Mouse (Mus musculus): ENCODE measurements around the gene Rad51b. TPM values are rescaled to one million over a fixed set of nuclear protein-coding genes. Genes with fewer than 3 reads are reported as not detected.

Gene Rad51b
- polyA plus RNA-seq, 1 experiment from 2014 or later: 7.7 TPM

GRCm38 (mm10) chr12:79359404-79359803, 62.3 kb downstream of the Rad51b start:
- Histone ChIP-seq H3K36me3 (replicated peaks) (no peaks in the 10 kb centered on the region), H3K27ac (no peak overlapping the region), H3K9ac (no peak overlapping the region), H3K27me3 (no peaks in the 10 kb centered on the region), H3K4me2 (no peak overlapping the region), H3K4me1 (0 out of 2 replicates have a peak, but pooled peaks cover 2% of the 10 kb centered on the region), H3K9me3 (no peaks in the 10 kb centered on the region), H3K4me3 (replicated peaks) (no peak overlapping the region)
- WGBS: 99% methylated on average over 2 of the region's 2 CpGs
- no peak for ATAC-seq (ENCODE audit: low FRiP score)

- Histone ChIP-seq H3K4me3 (replicated peaks) (no peak overlapping the region), H3K4me2 (no peak overlapping the region), H3K36me3 (replicated peaks) (no peaks in the 10 kb centered on the region), H3K4me1 (0 out of 2 replicates have a peak, but pooled peaks cover 2% of the 10 kb centered on the region), H3K9me3 (0 out of 2 replicates have a peak, but pooled peaks cover 3% of the 10 kb centered on the region), H3K27ac (no peak overlapping the region), H3K27me3 (no peaks in the 10 kb centered on the region), H3K9ac (no peak overlapping the region)
- WGBS: 69% methylated on average over 1 of the region's 1 CpGs
- ATAC-seq (ENCODE audit: low FRiP score): no peak
These were observed 65.1 kb downstream of the Rad51b start for GRCm38 (mm10) chr12:79362219-79362618.

GRCm38 (mm10) chr12:79364284-79364683, 67.2 kb downstream of the Rad51b start:
- WGBS: 93% methylated on average over 2 of the region's 2 CpGs
- no peak for ATAC-seq (ENCODE audit: low FRiP score)
- H3K4me2 ChIP-seq: no peak overlapping the region
- H3K27ac ChIP-seq: no peak overlapping the region
- no peaks in the 10 kb centered on the region for H3K4me1 ChIP-seq
- no peaks in the 10 kb centered on the region for H3K36me3 ChIP-seq (replicated peaks)
- no peak overlapping the region for H3K4me3 ChIP-seq (replicated peaks)
- H3K9me3 ChIP-seq: 0 out of 2 replicates have a peak, but pooled peaks cover 3% of the 10 kb centered on the region
- no peak overlapping the region for H3K9ac ChIP-seq
- no peaks in the 10 kb centered on the region for H3K27me3 ChIP-seq

GRCm38 (mm10) chr12:79368818-79369217, 71.7 kb downstream of the Rad51b start:
- Histone ChIP-seq H3K27ac (no peak overlapping the region), H3K27me3 (no peaks in the 10 kb centered on the region), H3K9ac (no peak overlapping the region), H3K4me2 (no peak overlapping the region), H3K9me3 (0 out of 2 replicates have a peak, but pooled peaks cover 3% of the 10 kb centered on the region), H3K4me1 (no peaks in the 10 kb centered on the region), H3K36me3 (replicated peaks) (no peaks in the 10 kb centered on the region), H3K4me3 (replicated peaks) (no peak overlapping the region)
- WGBS: 96% methylated on average over 3 of the region's 3 CpGs
- no peak for ATAC-seq (ENCODE audit: low FRiP score)

GRCm38 (mm10) chr12:79369512-79370165, 72.6 kb downstream of the Rad51b start:
- H3K4me1 ChIP-seq: no peaks in the 10 kb centered on the region
- 82% methylated on average over 7 of the region's 7 CpGs for WGBS
- H3K27ac ChIP-seq: no peak overlapping the region
- no peak for ATAC-seq (ENCODE audit: low FRiP score)
- H3K36me3 ChIP-seq (replicated peaks): no peaks in the 10 kb centered on the region
- no peak overlapping the region for H3K4me3 ChIP-seq (replicated peaks)
- no peaks in the 10 kb centered on the region for H3K27me3 ChIP-seq
- H3K9me3 ChIP-seq: 0 out of 2 replicates have a peak, but pooled peaks cover 3% of the 10 kb centered on the region
- no peak overlapping the region for H3K9ac ChIP-seq
- H3K4me2 ChIP-seq: no peak overlapping the region

GRCm38 (mm10) chr12:79372697-79373096, 75.6 kb downstream of the Rad51b start:
- WGBS: 85% methylated on average over 5 of the region's 5 CpGs
- H3K9me3 ChIP-seq: no peaks in the 10 kb centered on the region
- no peak for ATAC-seq (ENCODE audit: low FRiP score)
- H3K27me3 ChIP-seq: no peaks in the 10 kb centered on the region
- no peaks in the 10 kb centered on the region for H3K4me1 ChIP-seq
- no peak overlapping the region for H3K27ac ChIP-seq
- no peak overlapping the region for H3K4me3 ChIP-seq (replicated peaks)
- no peak overlapping the region for H3K4me2 ChIP-seq
- H3K36me3 ChIP-seq (replicated peaks): no peaks in the 10 kb centered on the region
- H3K9ac ChIP-seq: no peak overlapping the region

- 91% methylated on average over 1 of the region's 1 CpGs for WGBS
- 0 out of 2 replicates have a peak, but pooled peaks cover 2% of the 10 kb centered on the region for H3K4me1 ChIP-seq
- no peak overlapping the region for H3K4me3 ChIP-seq (replicated peaks)
- H3K9me3 ChIP-seq: no peaks in the 10 kb centered on the region
- H3K9ac ChIP-seq: no peak overlapping the region
- H3K4me2 ChIP-seq: no peak overlapping the region
- no peak for ATAC-seq (ENCODE audit: low FRiP score)
- no peaks in the 10 kb centered on the region for H3K36me3 ChIP-seq (replicated peaks)
- no peaks in the 10 kb centered on the region for H3K27me3 ChIP-seq
- no peak overlapping the region for H3K27ac ChIP-seq
These were observed 80.3 kb downstream of the Rad51b start for GRCm38 (mm10) chr12:79377378-79377777.

GRCm38 (mm10) chr12:79377861-79378260, 80.8 kb downstream of the Rad51b start:
- H3K9me3 ChIP-seq: no peaks in the 10 kb centered on the region
- H3K27me3 ChIP-seq: no peaks in the 10 kb centered on the region
- no peak overlapping the region for H3K4me2 ChIP-seq
- no peak overlapping the region for H3K27ac ChIP-seq
- WGBS: 73% methylated on average over 4 of the region's 4 CpGs
- no peak overlapping the region for H3K9ac ChIP-seq
- ATAC-seq (ENCODE audit: low FRiP score): no peak
- H3K36me3 ChIP-seq (replicated peaks): no peaks in the 10 kb centered on the region
- 0 out of 2 replicates have a peak, but pooled peaks cover 3% of the 10 kb centered on the region for H3K4me1 ChIP-seq
- no peak overlapping the region for H3K4me3 ChIP-seq (replicated peaks)

GRCm38 (mm10) chr12:79380190-79380589, 83.1 kb downstream of the Rad51b start:
- no peak for ATAC-seq (ENCODE audit: low FRiP score)
- no peaks in the 10 kb centered on the region for H3K36me3 ChIP-seq (replicated peaks)
- H3K4me3 ChIP-seq (replicated peaks): no peak overlapping the region
- no peak overlapping the region for H3K9ac ChIP-seq
- H3K27ac ChIP-seq: no peak overlapping the region
- H3K27me3 ChIP-seq: no peaks in the 10 kb centered on the region
- 0 out of 2 replicates have a peak, but pooled peaks cover 3% of the 10 kb centered on the region for H3K4me1 ChIP-seq
- no peaks in the 10 kb centered on the region for H3K9me3 ChIP-seq
- 58% methylated on average over 1 of the region's 1 CpGs for WGBS
- H3K4me2 ChIP-seq: no peak overlapping the region

GRCm38 (mm10) chr12:79381489-79381888, 84.4 kb downstream of the Rad51b start:
- Histone ChIP-seq H3K4me2 (no peak overlapping the region), H3K9ac (no peak overlapping the region), H3K4me3 (replicated peaks) (no peak overlapping the region), H3K9me3 (no peaks in the 10 kb centered on the region), H3K36me3 (replicated peaks) (no peaks in the 10 kb centered on the region), H3K27ac (no peak overlapping the region), H3K27me3 (no peaks in the 10 kb centered on the region), H3K4me1 (0 out of 2 replicates have a peak, but pooled peaks cover 3% of the 10 kb centered on the region)
- ATAC-seq (ENCODE audit: low FRiP score): no peak
- 82% methylated on average over 3 of the region's 3 CpGs for WGBS

- Histone ChIP-seq H3K36me3 (replicated peaks) (no peaks in the 10 kb centered on the region), H3K4me1 (0 out of 2 replicates have a peak, but pooled peaks cover 3% of the 10 kb centered on the region), H3K4me2 (no peak overlapping the region), H3K4me3 (replicated peaks) (no peak overlapping the region), H3K9me3 (no peaks in the 10 kb centered on the region), H3K27me3 (no peaks in the 10 kb centered on the region), H3K27ac (no peak overlapping the region), H3K9ac (no peak overlapping the region)
- 27% methylated on average over 2 of the region's 2 CpGs for WGBS
- ATAC-seq (ENCODE audit: low FRiP score): no peak
These were observed 85.3 kb downstream of the Rad51b start for GRCm38 (mm10) chr12:79382416-79382815.

GRCm38 (mm10) chr12:79383583-79383982, 86.5 kb downstream of the Rad51b start:
- no peak for ATAC-seq (ENCODE audit: low FRiP score)
- H3K4me2 ChIP-seq: no peak overlapping the region
- 53% methylated on average over 3 of the region's 3 CpGs for WGBS
- H3K27me3 ChIP-seq: no peaks in the 10 kb centered on the region
- no peak overlapping the region for H3K27ac ChIP-seq
- no peak overlapping the region for H3K9ac ChIP-seq
- H3K4me1 ChIP-seq: 0 out of 2 replicates have a peak, but pooled peaks cover 3% of the 10 kb centered on the region
- H3K36me3 ChIP-seq (replicated peaks): no peaks in the 10 kb centered on the region
- no peaks in the 10 kb centered on the region for H3K9me3 ChIP-seq
- H3K4me3 ChIP-seq (replicated peaks): no peak overlapping the region

- no peaks in the 10 kb centered on the region for H3K36me3 ChIP-seq (replicated peaks)
- no peaks in the 10 kb centered on the region for H3K9me3 ChIP-seq
- ATAC-seq (ENCODE audit: low FRiP score): no peak
- WGBS: 72% methylated on average over 9 of the region's 9 CpGs
- H3K27ac ChIP-seq: no peak overlapping the region
- no peak overlapping the region for H3K4me2 ChIP-seq
- H3K27me3 ChIP-seq: no peaks in the 10 kb centered on the region
- no peak overlapping the region for H3K9ac ChIP-seq
- H3K4me3 ChIP-seq (replicated peaks): no peak overlapping the region
- H3K4me1 ChIP-seq: peaks cover 5% of the 10 kb centered on the region; the same call in 1 of the 2 replicates
These were observed 87.7 kb downstream of the Rad51b start for GRCm38 (mm10) chr12:79384787-79385186.

Data from forebrain, embryonic 12.5 days (tissue).